Mouse (Mus musculus) G1E (cell line): ENCODE data around the gene Tmprss2. TPM values are rescaled to one million over a fixed set of nuclear protein-coding genes. Genes with fewer than 3 reads are reported as not detected.

Experiments used
- ATAC-seq: 2 replicates; pipeline ENCODE4 v1.8.0; 2016; ENCODE audit warnings: mild to moderate bottlenecking; ENCODE audit not compliant: insufficient number of reproducible peaks, poor library complexity, low FRiP score, severe bottlenecking; ENCODE audit errors: extremely low read depth
- DNase-seq: peaks from one replicate; pipeline ENCODE4 v3.0.0; 2012; ENCODE audit warnings: low spot score
- H3K27me3 ChIP-seq: 2 replicates; pipeline ENCODE4 v1.6.1; 2012; ENCODE audit warnings: mild to moderate bottlenecking, low read length, inconsistent platforms; ENCODE audit not compliant: insufficient read depth
- H3K36me3 ChIP-seq: replicated peaks from 2 replicates; pipeline ENCODE3; 2012; ENCODE audit warnings: mild to moderate bottlenecking, inconsistent platforms
- H3K4me1 ChIP-seq: 2 replicates; pipeline ENCODE4 v1.6.1; 2012; ENCODE audit warnings: low read depth, low read length, inconsistent platforms, mixed read lengths; ENCODE audit not compliant: insufficient read depth
- H3K4me3 ChIP-seq: 2 replicates; pipeline ENCODE4 v1.5.1; 2012; ENCODE audit warnings: low read depth, mild to moderate bottlenecking, inconsistent platforms, low read length, moderate library complexity, mixed read lengths
- H3K9me3 ChIP-seq: replicated peaks from 2 replicates; pipeline ENCODE4 v1.6.1; 2012; ENCODE audit warnings: inconsistent platforms
- CTCF ChIP-seq: IDR thresholded peaks from 2 replicates; pipeline ENCODE4 v1.5.1; 2012; ENCODE audit warnings: low read depth, low read length, inconsistent platforms, mixed read lengths
- GATA1 ChIP-seq: IDR thresholded peaks from 2 replicates; pipeline ENCODE4 v1.6.1; 2012; ENCODE audit warnings: borderline replicate concordance, low read length, inconsistent platforms, mixed read lengths
- GATA2 ChIP-seq: IDR thresholded peaks from 2 replicates; pipeline ENCODE4 v1.6.1; 2012; ENCODE audit warnings: low read depth, low read length, inconsistent platforms, borderline replicate concordance
- POLR2AphosphoS5 ChIP-seq: IDR thresholded peaks from 2 replicates; pipeline ENCODE4 v1.6.1; 2012; ENCODE audit warnings: low read depth, low read length, inconsistent platforms; ENCODE audit not compliant: insufficient replicate concordance
- TAL1 ChIP-seq: conservative IDR thresholded peaks from 2 replicates; pipeline ENCODE4 v1.6.1; 2012; ENCODE audit warnings: low read depth, low read length, inconsistent platforms, mixed read lengths
- polyA plus RNA-seq: library from polyadenylated mRNA; stranded (reverse); fragments of >175 nt; gene quantifications from 2 replicates; pipeline ENCODE4 v1.2.3, GENCODE M21; 2012
- total RNA-seq, 2 experiments: library from RNA; stranded (forward) in 1 of 2; stranded (reverse) in 1 of 2; fragments of 200-1000 nt in 1 of 2; fragments of >200 nt in 1 of 2; fragmentation: Nextera tagmentation in 1 of 2; gene quantifications; 2 replicates each; pipeline ENCODE4 v1.2.3; 2014 to 2017

Gene Tmprss2
- total RNA-seq (2014; fragmentation: Nextera tagmentation): not detected in 2 replicates
- total RNA-seq (2017): 0.06 and 0.11 TPM in 2 replicates
- not detected in 2 replicates for polyA plus RNA-seq

GRCm38 (mm10) chr16:97610939-97611338 lies at the start of gene Tmprss2:
Tmprss2 (minus strand) TSS chr16:97611195.
- no peak for DNase-seq
- no peaks in the 10 kb centered on the region for H3K36me3 ChIP-seq
- TF ChIP-seq GATA1 (no peak), CTCF (no peak), TAL1 (no peak), POLR2AphosphoS5 (no peak), GATA2 (no peak)
- H3K27me3 ChIP-seq: no peaks in the 10 kb centered on the region; the same call in 1 of the 2 replicates
- no peaks in the 10 kb centered on the region for H3K4me1 ChIP-seq
- H3K9me3 ChIP-seq: no peaks in the 10 kb centered on the region
- no peak for ATAC-seq
- no peak within 1 kb of the TSS for H3K4me3 ChIP-seq

- H3K9me3 ChIP-seq: no peaks in the 10 kb centered on the region
- H3K36me3 ChIP-seq: no peaks in the 10 kb centered on the region
- 0 out of 2 replicates have a peak, but pooled peaks cover 2% of the 10 kb centered on the region for H3K27me3 ChIP-seq
- no peak for TF ChIP-seq GATA1
- no peak for TF ChIP-seq POLR2AphosphoS5
- no peak for TF ChIP-seq TAL1
- TF ChIP-seq GATA2: no peak
- no peak for TF ChIP-seq CTCF
- ATAC-seq (no peak), DNase-seq (no peak)
- no peak overlapping the region for H3K4me3 ChIP-seq
- no peaks in the 10 kb centered on the region for H3K4me1 ChIP-seq
These were observed 48.2 kb upstream of the Tmprss2 start for GRCm38 (mm10) chr16:97659225-97659658.

GRCm38 (mm10) chr16:97658481-97658880 lies 47.5 kb upstream of the Tmprss2 start:
- DNase-seq: no peak
- ATAC-seq: no peak
- TF ChIP-seq TAL1 (no peak), CTCF (no peak), GATA1 (no peak), POLR2AphosphoS5 (no peak), GATA2 (no peak)
- Histone ChIP-seq H3K36me3 (no peaks in the 10 kb centered on the region), H3K4me1 (no peaks in the 10 kb centered on the region), H3K27me3 (0 out of 2 replicates have a peak, but pooled peaks cover 2% of the 10 kb centered on the region), H3K4me3 (no peak overlapping the region), H3K9me3 (no peaks in the 10 kb centered on the region)

GRCm38 (mm10) chr16:97655800-97656199 lies 44.8 kb upstream of the Tmprss2 start:
- no peaks in the 10 kb centered on the region for H3K36me3 ChIP-seq
- no peaks in the 10 kb centered on the region for H3K4me1 ChIP-seq
- DNase-seq (no peak), ATAC-seq (no peak)
- no peak overlapping the region for H3K4me3 ChIP-seq
- TF ChIP-seq TAL1 (no peak), CTCF (no peak), GATA1 (no peak), POLR2AphosphoS5 (no peak), GATA2 (no peak)
- H3K9me3 ChIP-seq: no peaks in the 10 kb centered on the region
- H3K27me3 ChIP-seq: no peaks in the 10 kb centered on the region

GRCm38 (mm10) chr16:97649522-97650188 lies 38.7 kb upstream of the Tmprss2 start:
- no peaks in the 10 kb centered on the region for H3K36me3 ChIP-seq
- ATAC-seq: no peak
- no peaks in the 10 kb centered on the region for H3K9me3 ChIP-seq
- no peaks in the 10 kb centered on the region for H3K27me3 ChIP-seq
- no peaks in the 10 kb centered on the region for H3K4me1 ChIP-seq
- no peak for DNase-seq
- no peak overlapping the region for H3K4me3 ChIP-seq
- TF ChIP-seq GATA1 (no peak), GATA2 (no peak), POLR2AphosphoS5 (no peak), CTCF (no peak), TAL1 (no peak)

- H3K4me3 ChIP-seq: no peak overlapping the region
- H3K4me1 ChIP-seq: no peaks in the 10 kb centered on the region
- no peaks in the 10 kb centered on the region for H3K9me3 ChIP-seq
- H3K27me3 ChIP-seq: 0 out of 2 replicates have a peak, but pooled peaks cover 3% of the 10 kb centered on the region
- ATAC-seq: no peak
- no peaks in the 10 kb centered on the region for H3K36me3 ChIP-seq
- TF ChIP-seq GATA2 (no peak), GATA1 (no peak), POLR2AphosphoS5 (no peak), TAL1 (no peak)
- no peak for DNase-seq
These were observed 33.7 kb upstream of the Tmprss2 start for GRCm38 (mm10) chr16:97644681-97645080.

GRCm38 (mm10) chr16:97639630-97640029 lies 28.6 kb upstream of the Tmprss2 start:
- ATAC-seq: no peak

More at GRCm38 (mm10) chr16:97639630-97640029, 28.6 kb upstream of the Tmprss2 start:
- no peak for DNase-seq
- TF ChIP-seq TAL1: no peak
- TF ChIP-seq CTCF: no peak
- TF ChIP-seq GATA1: no peak
- no peaks in the 10 kb centered on the region for H3K4me1 ChIP-seq
- no peaks in the 10 kb centered on the region for H3K9me3 ChIP-seq
- 0 out of 2 replicates have a peak, but pooled peaks cover 3% of the 10 kb centered on the region for H3K27me3 ChIP-seq
- no peak overlapping the region for H3K4me3 ChIP-seq
- H3K36me3 ChIP-seq: no peaks in the 10 kb centered on the region
